Mouse (Mus musculus) small intestine, adult 2 months (tissue): ENCODE measurements around the gene Ovch2.
"Not testable (repeated sequence)": the region's sequence is repeated elsewhere in the genome, so short reads cannot be mapped to it uniquely, and the experiment has no call there.

Experiments
- CTCF ChIP-seq: fragments of 200-500 bp; IDR thresholded peaks from 2 replicates; pipeline ENCODE4 v1.5.1; 2012; ENCODE audit warnings: low read depth, mild to moderate bottlenecking, control low read depth, inconsistent platforms, low read length, moderate library complexity, mixed read lengths; ENCODE audit not compliant: insufficient replicate concordance, insufficient read length; ENCODE audit errors: extremely low read depth
- POLR2A ChIP-seq: fragments of 200-500 bp; IDR thresholded peaks from 2 replicates; pipeline ENCODE4 v1.6.1; 2012; ENCODE audit warnings: low read depth, mild to moderate bottlenecking, control low read depth, inconsistent platforms, low read length, moderate library complexity

DNA sequence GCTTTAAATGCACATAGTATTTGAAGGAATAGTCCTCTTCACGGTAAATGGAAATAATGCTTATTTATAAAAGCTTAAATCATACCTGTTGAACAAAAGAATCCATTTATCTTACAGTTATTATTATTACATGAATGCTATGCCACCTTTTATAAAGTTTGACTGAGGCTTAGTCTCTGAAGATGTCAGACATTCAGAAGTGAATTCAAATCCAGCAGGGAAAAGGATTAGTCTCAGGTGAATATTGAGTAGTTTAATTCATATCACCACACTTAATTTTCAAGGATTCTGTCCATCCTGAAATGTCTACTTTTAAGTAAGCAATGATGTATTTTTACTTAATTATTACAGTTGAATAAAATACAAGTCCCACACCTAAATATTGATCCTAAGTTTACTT, 46.4 kb upstream of the Ovch2 start, which contains the start of gene Olfr470:
- not testable (repeated sequence) for TF ChIP-seq CTCF, POLR2A
